Mouse (Mus musculus) kidney, adult 8-10 months (tissue): ENCODE results near the gene Mpz.
"Not testable (repeated sequence)": the region's sequence is repeated elsewhere in the genome, so short reads cannot be mapped to it uniquely, and the experiment has no call there.

Experiments used
- DNase-seq, 2 experiments: peaks; one replicate each; pipeline ENCODE4 v3.0.0; 2022

Gene Mpz

DNA sequence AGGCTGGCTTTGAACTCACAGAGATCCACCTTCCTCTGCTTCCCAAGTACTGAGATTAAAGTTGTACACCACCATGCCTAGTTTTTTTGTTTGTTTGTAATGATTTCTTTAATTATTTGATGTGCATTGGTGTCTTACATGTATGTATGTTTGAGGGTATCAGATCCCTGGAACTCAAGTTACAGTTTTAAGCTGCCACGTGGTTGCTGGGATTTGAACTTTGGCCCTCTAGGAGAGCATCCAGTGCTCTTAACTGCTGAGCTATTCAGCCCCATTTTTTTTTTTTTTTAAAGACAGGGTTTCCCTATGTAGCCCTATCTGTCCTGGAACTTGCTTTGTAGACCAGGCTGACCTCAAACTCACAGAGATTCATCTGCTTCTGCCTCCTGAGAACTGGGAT is 19.5 kb upstream of the Mpz start:
- DNase-seq = peak; percentile 43 to 63

DNA sequence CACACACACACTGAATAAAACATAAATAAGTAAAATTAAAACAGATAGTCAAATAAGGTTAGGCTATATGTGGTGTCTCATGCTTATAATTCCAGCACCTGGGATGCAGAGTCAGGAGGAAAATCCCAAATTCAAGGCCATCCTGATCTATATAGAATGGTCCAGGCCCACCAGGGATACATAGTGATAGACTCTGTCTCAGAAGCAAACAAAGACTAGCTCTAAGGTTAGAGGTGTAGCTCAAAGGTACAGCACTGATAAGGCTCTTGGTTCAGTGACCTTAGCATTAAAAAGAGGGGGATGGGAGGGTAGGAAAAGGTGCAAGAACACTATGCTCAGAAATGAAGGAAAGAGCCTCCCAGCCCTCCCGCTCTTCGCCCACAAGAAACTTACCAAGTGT is 14.9 kb upstream of the Mpz start:
- no peak for DNase-seq

DNA sequence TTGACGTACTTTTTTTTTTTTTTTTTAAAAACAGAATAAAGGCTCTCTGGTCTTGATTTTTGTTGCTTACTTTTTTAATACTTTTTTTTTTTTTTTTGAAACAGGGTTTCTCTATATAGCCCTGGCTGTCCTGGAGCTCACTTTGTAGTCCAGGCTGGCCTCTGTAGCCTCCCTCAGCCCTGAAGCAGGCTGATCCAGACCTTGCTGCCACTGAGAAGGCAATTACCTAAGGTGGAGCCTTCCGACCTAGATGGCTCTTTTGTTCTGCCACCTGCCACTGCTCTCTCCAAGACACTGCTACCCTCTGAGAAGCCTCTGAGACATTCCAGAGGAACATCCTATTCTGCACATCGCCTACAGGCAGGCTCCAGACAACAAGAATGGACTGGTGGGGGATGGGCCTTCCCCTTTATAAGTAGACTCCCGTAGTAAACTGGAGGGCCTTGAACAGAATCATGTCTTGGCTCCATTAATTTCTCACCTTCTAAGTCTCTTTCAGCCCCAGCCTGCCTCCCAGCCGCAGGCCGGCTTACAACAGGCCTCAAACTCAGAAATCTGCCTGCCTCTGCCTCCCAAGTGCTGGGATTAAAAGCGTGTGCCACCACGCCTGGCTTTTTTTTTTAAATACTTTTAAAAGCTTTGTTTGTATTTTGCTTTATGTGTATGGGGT is 12.9 kb upstream of the Mpz start:
- not testable (repeated sequence) for DNase-seq

DNA sequence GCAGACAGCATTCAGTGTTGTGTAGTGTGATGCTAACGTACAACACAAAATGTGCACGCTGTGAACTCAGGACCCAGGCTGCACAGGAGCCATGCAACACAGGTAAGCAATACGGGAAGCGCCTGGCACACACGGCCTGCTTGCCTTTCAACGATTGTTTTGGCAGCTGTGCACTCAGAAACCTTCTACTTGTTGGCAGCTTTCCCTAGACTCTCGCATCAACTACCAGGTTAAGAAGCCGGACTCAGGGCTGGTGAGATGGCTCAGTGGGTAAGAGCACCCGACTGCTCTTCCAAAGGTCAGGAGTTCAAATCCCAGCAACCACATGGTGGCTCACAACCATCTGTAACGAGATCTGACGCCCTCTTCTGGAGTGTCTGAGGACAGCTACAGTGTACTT is 7.5 kb upstream of the Mpz start:
- DNase-seq = peak; percentile 84 to 85

DNA sequence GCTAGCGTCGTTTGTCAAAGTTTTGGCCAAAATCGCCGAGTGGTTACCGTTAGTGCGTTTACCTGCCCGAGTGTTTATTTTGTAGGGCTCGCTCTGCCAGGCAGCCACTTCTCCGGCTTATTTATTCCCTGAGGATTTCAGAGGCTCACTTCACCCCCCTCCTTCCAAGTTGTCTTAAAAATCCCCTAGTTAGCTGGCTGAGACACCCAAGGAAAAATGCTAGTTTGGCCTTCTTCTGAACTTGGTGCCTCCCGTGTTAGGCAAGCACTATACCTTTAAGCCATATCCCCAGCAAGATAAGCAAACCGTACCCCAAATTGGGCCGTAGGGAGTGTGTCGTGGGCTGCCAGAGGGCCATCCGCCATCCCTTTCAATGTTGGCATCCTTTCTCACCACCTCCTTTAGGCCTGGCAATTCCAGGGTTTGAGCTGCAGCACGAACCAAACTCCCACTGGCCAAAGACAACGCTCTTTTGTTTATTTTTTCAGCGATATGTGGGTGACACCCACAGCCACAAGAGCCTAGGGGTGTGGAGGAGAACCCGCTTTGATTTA is 404 bp downstream of the Mpz start:
- DNase-seq = peak in 1 of 2 experiments; percentile 18

DNA sequence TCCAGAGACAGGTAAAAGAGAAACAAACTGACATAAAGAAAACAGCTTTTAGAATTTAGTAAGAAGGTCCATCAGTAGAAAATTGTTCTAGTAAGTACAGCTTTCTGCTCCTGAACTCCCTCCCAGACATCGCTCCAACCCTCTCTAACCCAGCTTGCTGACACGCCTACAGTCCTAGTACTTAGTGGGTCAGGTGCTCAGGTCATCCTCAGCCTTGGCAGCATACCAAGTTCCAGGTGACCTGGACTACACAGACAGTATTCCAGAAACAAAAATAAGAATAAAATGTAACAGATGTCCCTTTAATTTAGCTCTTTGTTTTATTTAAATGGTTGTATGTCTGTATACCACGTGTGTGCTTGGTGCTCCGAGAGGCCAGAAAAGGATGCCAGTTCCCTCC is 1.5 kb downstream of the Mpz start:
- peak; percentile 41 to 43 for DNase-seq

DNA sequence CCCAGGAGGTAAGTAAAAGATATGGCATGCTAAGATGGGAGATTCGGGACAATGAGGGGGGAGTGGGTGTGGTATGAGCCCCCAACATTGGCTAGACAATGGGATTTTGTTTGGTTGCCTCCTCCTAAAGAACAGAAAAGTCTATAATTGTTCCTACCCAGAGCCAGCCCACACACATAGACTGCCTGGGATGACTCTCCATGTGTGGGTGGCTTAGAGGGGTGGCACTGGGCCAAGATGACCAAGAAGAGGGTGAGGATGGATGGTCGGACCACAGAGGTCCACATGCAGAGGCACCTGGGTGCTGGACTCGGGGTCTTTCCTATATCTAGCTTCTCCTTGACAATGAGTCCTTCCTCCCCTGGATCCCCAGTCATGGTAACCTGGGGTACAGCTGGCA is 6.1 kb downstream of the Mpz start:
- DNase-seq = no peak

DNA sequence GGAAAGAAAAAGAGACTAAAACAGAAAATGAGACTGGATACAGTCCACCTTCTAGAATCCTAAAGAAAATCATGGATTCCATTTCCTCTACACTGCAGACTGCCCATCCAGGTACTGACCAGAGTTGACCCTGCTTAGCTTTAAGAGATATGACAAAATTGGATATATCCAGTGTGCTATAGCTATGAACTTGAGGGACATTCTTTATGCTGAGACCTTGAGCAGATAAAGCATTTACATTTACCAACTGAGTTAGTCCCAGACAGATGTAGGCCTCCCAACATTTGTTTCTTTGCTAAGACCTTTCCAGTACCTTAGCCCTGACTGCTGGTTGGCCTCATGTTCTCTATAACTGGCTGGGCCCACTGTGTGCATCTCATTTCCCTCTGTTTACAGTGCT is 7.5 kb downstream of the Mpz start:
- DNase-seq = no peak

DNA sequence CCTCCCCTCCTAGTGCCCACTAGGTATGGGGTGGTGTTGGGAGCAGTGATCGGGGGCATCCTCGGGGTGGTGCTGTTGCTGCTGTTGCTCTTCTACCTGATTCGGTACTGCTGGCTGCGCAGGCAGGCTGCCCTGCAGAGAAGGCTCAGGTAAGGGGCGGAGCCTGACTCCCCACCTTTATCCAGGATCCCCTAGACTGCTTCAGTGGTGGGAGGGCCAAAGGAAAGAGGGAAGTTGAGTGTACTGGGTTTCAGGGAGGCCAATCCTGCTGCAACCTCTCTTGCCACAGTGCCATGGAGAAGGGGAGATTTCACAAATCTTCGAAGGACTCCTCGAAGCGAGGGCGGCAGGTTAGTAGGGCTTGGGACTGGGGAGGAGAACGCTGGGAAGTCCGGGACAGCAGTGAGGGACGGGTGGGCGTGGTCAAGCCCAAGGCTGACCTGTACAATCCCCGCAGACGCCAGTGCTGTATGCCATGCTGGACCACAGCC is 9.0 kb downstream of the Mpz start:
- DNase-seq = peak in 1 of 2 experiments; percentile 26

DNA sequence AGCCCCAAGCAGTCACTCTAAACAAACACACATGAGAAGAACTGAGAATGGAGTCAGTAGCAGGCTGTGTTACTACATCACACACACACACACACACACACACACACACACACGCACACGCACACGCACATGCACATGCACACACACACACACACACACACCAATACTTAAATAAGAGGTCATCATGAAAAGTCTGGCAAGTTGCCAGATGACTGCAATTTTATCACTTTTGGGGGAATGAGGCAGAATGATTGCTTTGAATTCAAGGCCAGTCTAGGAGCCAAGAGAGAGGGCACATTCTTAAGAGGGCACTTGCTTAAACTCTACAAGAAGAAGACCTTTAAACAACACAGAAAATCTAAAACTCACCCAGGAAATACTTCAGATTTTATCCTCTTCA is 12.0 kb downstream of the Mpz start:
- no peak for DNase-seq

DNA sequence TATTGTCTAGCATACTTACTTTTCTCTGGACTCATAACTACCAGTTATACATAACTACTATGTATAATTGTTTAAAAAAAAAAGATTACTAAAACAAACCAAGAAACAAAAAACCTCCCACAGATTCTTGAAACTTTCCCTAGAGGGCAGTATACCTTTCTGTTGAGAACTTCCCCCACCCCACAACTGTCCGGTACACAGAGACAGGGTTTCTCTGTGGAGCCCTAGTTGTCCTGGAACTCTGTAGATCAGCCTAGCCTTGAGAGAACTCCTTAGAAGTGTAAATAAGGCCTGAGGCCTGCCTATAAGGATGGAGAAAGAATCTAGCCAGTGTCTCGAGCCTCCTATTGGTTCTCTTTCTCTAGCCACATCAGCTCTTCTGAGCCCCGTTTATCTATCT is 13.7 kb downstream of the Mpz start:
- DNase-seq = no peak

DNA sequence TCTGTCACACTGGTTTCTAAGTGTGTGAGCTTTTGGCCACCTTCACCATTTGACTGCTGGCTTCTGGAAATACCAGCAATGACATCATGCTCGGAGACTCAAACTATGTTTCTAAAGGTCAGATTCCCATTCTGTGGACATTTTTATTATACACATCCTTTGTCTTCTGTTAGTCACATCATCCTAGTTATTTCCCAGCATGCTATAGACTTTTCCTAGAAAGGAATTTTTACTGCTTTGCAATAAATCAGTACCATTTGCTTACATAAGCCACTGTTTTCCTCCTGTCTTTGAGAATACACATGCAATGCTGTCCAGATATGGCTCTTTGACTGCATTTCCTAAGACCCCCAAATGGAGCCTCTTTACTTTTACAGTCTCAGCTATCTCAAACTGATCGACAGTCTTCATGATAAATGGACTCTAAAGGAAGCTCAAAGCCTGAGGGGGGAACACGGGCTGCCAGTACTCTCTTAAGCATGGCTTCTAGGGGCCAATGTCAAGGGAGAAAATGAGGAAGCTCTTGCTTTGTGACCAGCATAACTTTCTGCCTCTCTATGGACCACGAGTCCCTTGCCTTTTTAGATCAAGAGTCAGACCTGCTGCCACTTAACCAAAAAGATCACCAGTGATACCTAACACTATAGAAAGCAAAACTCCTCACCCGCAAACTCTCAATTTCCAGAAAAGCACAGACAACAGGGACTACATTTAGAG is 15.3 kb downstream of the Mpz start:
- DNase-seq = no peak

DNA sequence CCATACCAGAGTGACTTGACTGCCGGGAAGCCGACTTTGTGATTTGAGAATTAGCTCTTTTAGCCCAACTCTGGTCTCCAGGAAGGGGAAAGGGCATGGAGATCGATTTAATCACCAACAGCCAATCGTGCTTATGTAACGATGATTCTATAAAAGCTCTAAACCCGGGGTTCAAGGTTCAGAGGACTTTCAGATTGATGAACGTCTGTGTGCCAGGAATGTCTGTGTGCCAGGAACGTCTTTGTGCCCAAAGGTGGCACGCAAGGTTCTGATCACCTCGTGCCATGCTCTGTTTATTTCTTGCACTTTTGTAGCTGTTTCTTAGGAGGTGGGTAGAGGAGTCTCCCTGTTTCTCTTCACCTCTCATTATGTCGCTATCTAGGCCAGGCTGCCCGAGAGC is 18.4 kb downstream of the Mpz start:
- peak; percentile 38 to 48 for DNase-seq

DNA sequence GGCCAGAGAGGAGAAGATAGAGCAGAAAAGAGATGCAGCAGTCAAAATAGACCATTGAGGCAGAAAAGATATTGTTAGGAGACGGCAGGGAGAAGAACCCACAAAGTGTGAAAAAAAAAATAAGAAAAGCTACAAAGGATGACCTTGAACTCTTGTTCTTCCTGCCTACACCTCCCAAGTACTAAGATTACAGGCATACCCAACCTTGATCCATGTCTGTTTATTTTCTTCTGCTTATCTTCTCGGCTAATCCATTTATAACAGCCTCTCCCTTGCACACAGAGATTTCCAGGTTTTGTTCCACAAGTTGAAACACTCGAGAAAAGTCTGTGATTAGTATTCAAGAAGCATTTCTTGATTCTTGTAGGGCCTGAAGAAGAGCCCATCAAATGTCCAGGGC is 19.4 kb downstream of the Mpz start:
- DNase-seq = no peak

DNA sequence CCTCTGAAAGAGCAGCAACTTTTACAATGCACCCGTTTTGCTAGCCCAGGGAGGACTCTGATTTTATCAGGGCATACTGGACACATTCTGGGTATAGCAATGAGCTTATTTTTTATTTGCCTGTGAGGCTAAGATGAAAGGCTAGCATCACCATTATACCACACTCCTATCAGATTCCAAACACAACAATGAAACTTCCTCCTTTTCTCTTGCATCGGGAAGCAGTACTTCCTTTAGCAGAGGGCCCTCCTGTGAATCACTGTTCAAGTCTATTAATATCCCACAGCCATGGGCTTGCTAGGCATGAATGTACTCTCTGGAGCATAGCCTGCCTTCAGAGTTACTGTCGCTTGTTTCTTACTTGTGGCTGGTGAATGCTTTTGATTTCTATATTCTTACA is 20.6 kb downstream of the Mpz start:
- DNase-seq = peak in 1 of 2 experiments; percentile 27

DNA sequence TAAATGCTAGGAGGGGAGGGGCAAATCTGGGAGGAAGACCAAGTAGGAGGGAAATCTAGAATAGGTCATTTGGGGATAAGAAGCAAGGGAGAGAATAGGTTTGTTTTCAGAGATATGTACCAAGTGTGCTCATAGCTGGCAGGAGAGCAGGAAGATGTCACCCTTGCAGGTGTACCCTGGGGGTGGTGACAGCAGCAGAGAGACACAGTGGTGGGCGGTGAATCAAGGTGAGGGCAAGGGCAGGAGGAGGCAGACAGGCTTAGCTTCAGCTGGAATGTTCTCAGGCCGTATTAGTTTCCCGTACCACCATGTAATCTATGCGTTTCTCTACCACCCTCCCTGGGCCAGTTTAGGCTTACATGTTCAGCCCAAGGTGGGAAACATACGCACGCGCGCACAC is 22.3 kb downstream of the Mpz start:
- no peak for DNase-seq

DNA sequence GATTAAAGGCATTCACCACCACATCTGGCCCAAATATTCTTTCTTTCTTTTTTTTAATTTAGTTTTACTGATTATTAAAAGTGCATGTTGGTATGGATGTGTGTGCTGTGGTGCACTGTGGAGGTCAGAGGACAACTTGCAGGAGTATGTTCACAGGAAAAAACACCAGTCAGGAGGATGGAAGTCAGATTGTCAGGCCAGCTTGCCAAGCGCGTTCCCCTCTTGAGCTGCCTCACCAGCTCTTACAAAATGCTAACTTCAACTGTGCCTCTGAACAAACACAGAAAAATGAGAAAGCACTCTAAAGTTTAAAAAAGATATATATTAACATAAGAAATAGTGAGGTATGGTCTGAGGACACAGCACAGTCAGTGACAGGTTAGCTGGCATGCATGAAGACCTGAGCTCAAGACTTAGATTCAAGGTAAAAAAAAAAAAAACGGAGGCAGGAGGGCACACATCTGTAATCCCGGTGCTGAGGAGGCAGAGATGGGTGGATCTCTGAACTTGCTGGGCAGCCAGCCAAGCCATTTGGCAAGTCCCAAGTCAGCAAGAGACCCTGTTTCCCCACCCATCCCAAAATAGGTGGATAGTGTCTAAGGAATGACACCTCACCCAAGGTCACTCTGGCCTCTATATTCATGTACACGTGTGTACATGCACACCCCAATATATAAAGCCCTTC is 29.1 kb downstream of the Mpz start:
- no peak for DNase-seq

DNA sequence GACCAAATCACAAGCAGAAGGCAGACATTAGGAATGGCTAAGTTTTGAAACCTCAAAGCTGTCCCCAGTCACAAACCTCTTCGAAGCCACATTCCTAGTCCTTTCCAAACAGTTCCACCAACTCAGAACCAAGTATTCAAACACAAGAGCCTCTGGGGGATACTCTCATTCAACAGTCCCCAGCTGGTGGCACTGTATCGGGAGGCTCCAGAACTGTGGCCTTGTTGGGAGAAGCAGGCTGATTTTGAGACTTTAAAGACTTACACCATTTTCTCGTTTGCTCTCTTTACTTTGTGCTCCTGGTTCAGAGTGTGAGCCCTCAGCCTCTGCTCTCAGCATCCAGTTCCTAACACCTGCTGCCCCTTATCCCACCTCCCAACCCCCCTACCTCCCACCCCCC is 32.5 kb downstream of the Mpz start:
- no peak for DNase-seq

DNA sequence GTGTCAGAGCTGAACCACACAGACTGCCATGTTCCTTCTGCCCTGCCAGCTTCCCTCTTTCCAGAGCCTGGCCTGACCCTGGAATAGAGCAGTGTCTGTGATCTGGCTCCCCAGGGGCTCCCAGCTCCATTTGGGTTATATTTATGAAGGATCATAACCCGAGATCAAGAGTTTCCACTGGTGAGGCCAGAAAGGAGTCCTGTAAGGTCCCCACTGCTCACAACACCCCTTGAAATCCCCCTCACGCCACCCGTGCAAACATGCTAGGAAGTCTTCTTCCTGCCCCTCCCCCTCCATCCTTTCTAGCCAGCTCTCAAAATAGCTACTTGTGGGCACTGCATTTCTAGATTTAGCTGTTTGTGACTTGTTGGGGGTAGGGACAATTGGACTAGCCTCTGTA is 33.1 kb downstream of the Mpz start:
- DNase-seq = peak in 1 of 2 experiments; percentile 36

DNA sequence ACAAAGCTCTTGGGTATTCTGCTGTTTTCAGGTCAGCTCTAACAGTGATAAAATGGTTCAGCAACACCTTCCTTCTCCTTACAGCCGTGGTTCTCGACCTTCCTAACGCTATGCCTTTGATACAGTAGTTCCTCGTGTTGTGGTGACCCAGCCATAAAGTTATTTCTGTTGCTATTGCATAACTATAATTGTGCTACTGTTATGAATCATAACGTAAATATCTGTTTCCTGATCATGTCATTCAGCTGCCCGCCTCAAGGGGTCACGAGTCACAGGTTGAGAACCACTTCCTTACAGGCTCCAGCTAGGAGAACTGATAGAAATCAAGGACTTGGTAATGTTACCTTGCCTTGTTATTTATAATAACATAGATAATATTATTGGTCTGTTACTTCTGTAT is 33.8 kb downstream of the Mpz start:
- DNase-seq = peak in 1 of 2 experiments; percentile 29

DNA sequence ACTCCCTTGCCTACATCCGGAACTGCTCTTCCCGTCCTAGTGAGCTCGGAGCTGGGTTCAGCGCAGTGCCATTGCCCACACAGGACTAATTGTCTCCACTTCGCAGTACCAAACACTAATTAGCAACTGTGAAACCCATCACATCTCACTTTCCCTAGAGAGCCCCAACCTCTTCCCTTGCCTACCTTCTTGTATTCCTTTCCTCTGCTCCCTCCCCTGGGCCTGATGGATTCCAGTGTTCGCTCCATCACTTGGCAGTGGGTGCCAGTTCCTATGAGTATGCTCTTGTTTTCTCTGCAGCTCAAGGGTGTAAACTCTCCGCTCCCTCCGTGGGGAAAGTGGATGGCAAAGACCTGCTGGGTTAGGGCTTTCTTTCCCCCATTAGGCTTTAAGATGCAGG is 35.1 kb downstream of the Mpz start:
- DNase-seq = no peak

DNA sequence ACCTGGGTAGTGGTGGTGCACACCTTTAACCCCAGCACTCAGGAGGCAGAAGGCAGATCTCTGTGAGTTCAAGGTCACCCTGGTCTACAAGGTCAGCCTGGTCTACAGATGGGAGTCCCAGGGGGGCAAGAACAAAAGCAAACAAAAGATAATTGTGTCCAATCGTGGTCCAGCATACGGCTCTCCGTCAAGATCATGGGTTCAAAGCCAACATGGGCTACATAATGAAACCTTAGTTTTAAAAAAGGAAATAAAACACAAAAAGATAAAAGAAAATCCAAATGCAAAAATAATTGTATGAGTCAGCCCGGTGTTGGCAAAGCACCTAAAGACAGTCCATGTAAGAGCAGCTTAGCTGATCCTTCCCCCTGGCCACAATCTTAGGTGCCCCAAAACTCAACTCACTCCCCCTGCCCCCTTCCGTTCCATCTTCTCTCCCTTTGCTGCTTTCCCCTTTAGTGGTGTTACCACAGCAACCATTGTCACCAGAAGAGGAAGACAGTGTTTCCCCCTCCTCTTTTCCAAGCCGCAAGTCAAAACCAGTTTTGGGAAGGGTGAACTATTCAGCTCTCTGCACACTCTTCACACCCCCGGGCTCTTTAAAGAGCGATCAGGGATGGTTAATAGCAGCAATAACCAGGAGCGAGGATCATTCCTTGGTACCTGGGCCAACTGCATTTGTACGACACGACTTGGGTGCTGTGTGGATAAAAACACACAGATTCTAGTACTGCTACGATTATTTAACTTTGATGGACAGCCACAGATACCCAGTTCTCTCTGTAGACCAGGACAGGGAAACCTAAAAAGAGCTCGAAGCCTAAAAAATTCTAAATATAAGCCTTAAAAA is 37.6 kb downstream of the Mpz start:
- no peak for DNase-seq

DNA sequence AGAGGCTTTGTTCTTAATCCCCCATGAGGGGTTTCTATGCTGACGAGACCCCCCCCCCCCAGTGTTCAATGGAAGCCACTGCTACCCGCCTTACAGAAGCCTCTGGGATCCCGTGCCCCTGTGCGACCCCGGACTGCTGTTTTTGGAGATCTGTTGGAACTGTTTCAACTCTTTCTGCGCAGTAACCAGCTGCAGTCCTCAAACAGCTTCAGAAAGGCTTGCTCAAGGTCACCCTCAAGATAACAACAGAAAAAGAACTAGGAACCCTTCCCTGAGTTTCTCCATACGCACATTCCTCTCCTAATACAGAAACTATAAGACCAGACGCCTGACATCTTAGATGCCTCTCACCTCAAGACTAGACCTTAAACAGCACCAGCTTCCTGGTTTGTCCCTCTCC is 38.5 kb downstream of the Mpz start:
- no peak for DNase-seq
